Mouse (Mus musculus) hindbrain, embryonic 16.5 days (tissue): Measurements from ENCODE around the gene Sgcb. TPM values are rescaled to one million over a fixed set of nuclear protein-coding genes. Genes with fewer than 3 reads are reported as not detected.

Source experiments
- ATAC-seq: fragments of 200-750 bp; cut with Nextera tagmentation; 2 replicates; pipeline ENCODE4 v1.8.0; 2017; ENCODE audit warnings: moderate TSS enrichment, moderate library complexity
- H3K27ac ChIP-seq: fragments of 300-500 bp; sonication (generic); 2 replicates; pipeline ENCODE4 v1.5.1; 2014; ENCODE audit warnings: low read depth, mild to moderate bottlenecking, control low read depth, low read length, moderate library complexity
- H3K27me3 ChIP-seq: fragments of 300-500 bp; sonication (generic); replicated peaks from 2 replicates; pipeline ENCODE4 v1.6.1; 2014; ENCODE audit warnings: low read length; ENCODE audit not compliant: control insufficient read depth, insufficient read depth
- H3K36me3 ChIP-seq: fragments of 300-500 bp; sonication (generic); 2 replicates; pipeline ENCODE4 v1.6.1; 2014; ENCODE audit warnings: mild to moderate bottlenecking, low read length, moderate library complexity, mixed read lengths; ENCODE audit not compliant: control insufficient read depth, insufficient read depth
- H3K4me1 ChIP-seq: fragments of 300-500 bp; sonication (generic); 2 replicates; pipeline ENCODE4 v1.6.1; 2014; ENCODE audit warnings: low read depth, low read length; ENCODE audit not compliant: control insufficient read depth, insufficient read depth
- H3K4me2 ChIP-seq: fragments of 300-500 bp; sonication (generic); 2 replicates; pipeline ENCODE4 v1.6.1; 2014; ENCODE audit warnings: mild to moderate bottlenecking, low read length, control low read depth, moderate library complexity
- H3K4me3 ChIP-seq: fragments of 300-500 bp; sonication (generic); 2 replicates; pipeline ENCODE4 v1.5.1; 2014; ENCODE audit warnings: mild to moderate bottlenecking, low read length, control low read depth, moderate library complexity
- H3K9ac ChIP-seq: fragments of 300-500 bp; sonication (generic); 2 replicates; pipeline ENCODE4 v1.6.1; 2014; ENCODE audit warnings: low read depth, mild to moderate bottlenecking, control low read depth, low read length, moderate library complexity
- H3K9me3 ChIP-seq: fragments of 300-500 bp; sonication (generic); 2 replicates; pipeline ENCODE4 v1.6.1; 2014; ENCODE audit warnings: mild to moderate bottlenecking, low read length, moderate library complexity; ENCODE audit not compliant: control insufficient read depth
- WGBS: fragments of 180-500 bp; shearing (Covaris S2); extraction: QIAGEN DNeasy Blood & Tissue Kit; methylation state at CpG from one replicate; pipeline ENCODE4 v1.1.7; 2014; 5-methylcytosine and 5-hydroxymethylcytosine counted together
- polyA plus RNA-seq: library from polyadenylated mRNA; unstranded; fragments of >200 nt; fragmentation: Nextera tagmentation; extraction: Ambion mirVana; gene quantifications from 2 replicates; pipeline ENCODE4 v1.2.1, GENCODE M21; 2015

Gene Sgcb
- polyA plus RNA-seq: 49.9 and 56.1 TPM in 2 replicates

- ATAC-seq: peak; percentile 90
- Histone ChIP-seq H3K4me1 (peaks cover 24% of the 10 kb centered on the region), H3K27ac (peak within 1 kb of the TSS; percentile 76), H3K4me3 (peak within 1 kb of the TSS; percentile 95), H3K9ac (peak within 1 kb of the TSS; percentile 97), H3K9me3 (no peaks in the 10 kb centered on the region), H3K36me3 (no peaks in the 10 kb centered on the region; the same call in 1 of the 2 replicates), H3K4me2 (peak within 1 kb of the TSS; percentile 74), H3K27me3 (peaks cover 19% of the 10 kb centered on the region)
- under 1% methylated on average over 47 of the region's 62 CpGs for WGBS
Observed at GRCm38 (mm10) chr5:73647261-73647900, at the start of gene Sgcb. Sgcb (minus strand) TSS chr5:73647790.

GRCm38 (mm10) chr5:73694254-73695015 lies 46.8 kb upstream of the Sgcb start:
- H3K9ac ChIP-seq: no peak overlapping the region

GRCm38 (mm10) chr5:73693778-73694177 lies 46.2 kb upstream of the Sgcb start:
- ATAC-seq: no peak
- Histone ChIP-seq H3K4me3 (no peak overlapping the region), H3K27me3 (no peaks in the 10 kb centered on the region), H3K36me3 (no peaks in the 10 kb centered on the region), H3K9me3 (no peaks in the 10 kb centered on the region), H3K4me1 (no peaks in the 10 kb centered on the region), H3K27ac (no peak overlapping the region), H3K4me2 (no peak overlapping the region), H3K9ac (no peak overlapping the region)
- whole genome bisulfite sequencing: 83% methylated on average over 1 of the region's 1 CpGs

More at GRCm38 (mm10) chr5:73694254-73695015, 46.8 kb upstream of the Sgcb start:
- Histone ChIP-seq H3K36me3 (no peaks in the 10 kb centered on the region), H3K27me3 (no peaks in the 10 kb centered on the region), H3K27ac (no peak overlapping the region), H3K9me3 (no peaks in the 10 kb centered on the region), H3K4me1 (no peaks in the 10 kb centered on the region), H3K4me3 (no peak overlapping the region), H3K4me2 (no peak overlapping the region)
- 80% methylated on average over 4 of the region's 4 CpGs for WGBS
- ATAC-seq: no peak

GRCm38 (mm10) chr5:73691723-73692520 lies 44.3 kb upstream of the Sgcb start:
- 36% methylated on average over 15 of the region's 15 CpGs for WGBS
- Histone ChIP-seq H3K4me3 (no peak overlapping the region), H3K4me1 (no peaks in the 10 kb centered on the region), H3K36me3 (no peaks in the 10 kb centered on the region), H3K4me2 (no peak overlapping the region), H3K27ac (no peak overlapping the region), H3K9ac (no peak overlapping the region), H3K9me3 (no peaks in the 10 kb centered on the region), H3K27me3 (no peaks in the 10 kb centered on the region)
- no peak for ATAC-seq

GRCm38 (mm10) chr5:73690146-73690545 lies 42.6 kb upstream of the Sgcb start:
- no peaks in the 10 kb centered on the region for H3K36me3 ChIP-seq
- H3K27ac ChIP-seq: no peak overlapping the region
- H3K4me1 ChIP-seq: no peaks in the 10 kb centered on the region
- no peaks in the 10 kb centered on the region for H3K9me3 ChIP-seq
- no peak overlapping the region for H3K9ac ChIP-seq
- H3K4me3 ChIP-seq: no peak overlapping the region
- 55% methylated on average over 2 of the region's 2 CpGs for WGBS
- ATAC-seq: no peak
- H3K27me3 ChIP-seq: no peaks in the 10 kb centered on the region
- H3K4me2 ChIP-seq: no peak overlapping the region

- no peak for ATAC-seq
- no peaks in the 10 kb centered on the region for H3K36me3 ChIP-seq
- no peak overlapping the region for H3K4me3 ChIP-seq
- no peak overlapping the region for H3K9ac ChIP-seq
- no peak overlapping the region for H3K4me2 ChIP-seq
- WGBS: 100% methylated on average over 1 of the region's 1 CpGs
- H3K27me3 ChIP-seq: no peaks in the 10 kb centered on the region
- no peaks in the 10 kb centered on the region for H3K9me3 ChIP-seq
- no peak overlapping the region for H3K27ac ChIP-seq
- H3K4me1 ChIP-seq: no peaks in the 10 kb centered on the region
Observed at GRCm38 (mm10) chr5:73688576-73688975, 41.0 kb upstream of the Sgcb start.

GRCm38 (mm10) chr5:73686149-73686548 lies 38.6 kb upstream of the Sgcb start:
- ATAC-seq: peak; percentile 64; the same call in 1 of the 2 replicates
- Histone ChIP-seq H3K27me3 (no peaks in the 10 kb centered on the region), H3K4me2 (no peak overlapping the region), H3K36me3 (no peaks in the 10 kb centered on the region), H3K4me1 (no peaks in the 10 kb centered on the region), H3K27ac (no peak overlapping the region), H3K4me3 (no peak overlapping the region), H3K9ac (no peak overlapping the region), H3K9me3 (no peaks in the 10 kb centered on the region)
- 26% methylated on average over 4 of the region's 4 CpGs for WGBS

GRCm38 (mm10) chr5:73683706-73684409 lies 36.3 kb upstream of the Sgcb start:
- WGBS: 63% methylated on average over 9 of the region's 9 CpGs
- Histone ChIP-seq H3K9me3 (no peaks in the 10 kb centered on the region), H3K36me3 (no peaks in the 10 kb centered on the region), H3K4me2 (no peak overlapping the region), H3K9ac (no peak overlapping the region), H3K27me3 (no peaks in the 10 kb centered on the region), H3K4me3 (no peak overlapping the region), H3K27ac (no peak overlapping the region), H3K4me1 (no peaks in the 10 kb centered on the region)
- ATAC-seq: no peak
